Mouse (Mus musculus) liver, embryonic 13.5 days (tissue): Measurements from ENCODE around the gene Hcst. TPM values are rescaled to one million over a fixed set of nuclear protein-coding genes. Genes with fewer than 3 reads are reported as not detected.

Source experiments
- ATAC-seq: fragments of 200-750 bp; cut with Nextera tagmentation; 2 replicates; pipeline ENCODE4 v1.8.0; 2017; ENCODE audit warnings: low read depth, mild to moderate bottlenecking, moderate number of reproducible peaks, moderate library complexity
- DNase-seq: peaks from one replicate; pipeline ENCODE4 v3.0.0; 2022
- H3K27ac ChIP-seq: fragments of 300-500 bp; sonication (generic); 2 replicates; pipeline ENCODE4 v1.5.1; 2015; ENCODE audit warnings: moderate library complexity, mild to moderate bottlenecking, inconsistent platforms
- H3K27me3 ChIP-seq: fragments of 300-500 bp; sonication (generic); 2 replicates; pipeline ENCODE4 v1.6.1; 2015; ENCODE audit warnings: mild to moderate bottlenecking, inconsistent platforms
- H3K36me3 ChIP-seq: fragments of 300-500 bp; sonication (generic); 2 replicates; pipeline ENCODE4 v1.6.1; 2015; ENCODE audit warnings: mild to moderate bottlenecking, inconsistent platforms
- H3K4me1 ChIP-seq: fragments of 300-500 bp; sonication (generic); replicated peaks from 2 replicates; pipeline ENCODE4 v1.6.1; 2015; ENCODE audit warnings: inconsistent platforms
- H3K4me2 ChIP-seq: fragments of 300-500 bp; sonication (generic); 2 replicates; pipeline ENCODE4 v1.6.1; 2015; ENCODE audit warnings: inconsistent platforms, mild to moderate bottlenecking, moderate library complexity
- H3K4me3 ChIP-seq: fragments of 300-500 bp; sonication (generic); replicated peaks from 2 replicates; pipeline ENCODE4 v1.5.1; 2015; ENCODE audit warnings: mild to moderate bottlenecking, inconsistent platforms
- H3K9ac ChIP-seq: fragments of 300-500 bp; sonication (generic); 2 replicates; pipeline ENCODE4 v1.6.1; 2015; ENCODE audit warnings: mild to moderate bottlenecking, inconsistent platforms
- H3K9me3 ChIP-seq: fragments of 300-500 bp; sonication (generic); replicated peaks from 2 replicates; pipeline ENCODE4 v1.6.1; 2016; ENCODE audit warnings: inconsistent platforms
- WGBS: fragments of 180-500 bp; shearing (Covaris S2); methylation state at CpG from one replicate; pipeline ENCODE4 v1.1.7; 2015; ENCODE audit not compliant: insufficient replicate concordance; 5-methylcytosine and 5-hydroxymethylcytosine counted together
- polyA plus RNA-seq: library from polyadenylated mRNA; unstranded; fragments of >200 nt; fragmentation: Nextera tagmentation; extraction: Ambion mirVana; gene quantifications from 2 replicates; pipeline ENCODE4 v1.2.1, GENCODE M21; 2015

The Hcst gene
- polyA plus RNA-seq, 1 experiment from 2014 or later: 4.0 TPM

- no peak for ATAC-seq
- Histone ChIP-seq H3K4me1 (peaks cover 19% of the 10 kb centered on the region), H3K27me3 (peaks cover 60% of the 10 kb centered on the region), H3K27ac (no peak overlapping the region), H3K4me2 (no peak overlapping the region; the same call in 1 of the 2 replicates), H3K9me3 (no peaks in the 10 kb centered on the region), H3K4me3 (peak overlapping the region; percentile 21; the same call in 1 of the 2 replicates), H3K9ac (no peak overlapping the region), H3K36me3 (no peaks in the 10 kb centered on the region)
- no peak for DNase-seq
- WGBS: 18% methylated on average over 25 of the region's 25 CpGs
These were observed 33.7 kb upstream of the Hcst start for GRCm38 (mm10) chr7:30453327-30453726.

- no peak for ATAC-seq
- WGBS: 60% methylated on average over 7 of the region's 7 CpGs
- Histone ChIP-seq H3K4me3 (no peak overlapping the region), H3K4me2 (no peak overlapping the region), H3K9ac (no peak overlapping the region), H3K4me1 (peaks cover 16% of the 10 kb centered on the region), H3K9me3 (peaks cover 4% of the 10 kb centered on the region; the same call in 1 of the 2 replicates), H3K36me3 (no peaks in the 10 kb centered on the region), H3K27me3 (peaks cover 42% of the 10 kb centered on the region), H3K27ac (no peak overlapping the region)
- no peak for DNase-seq
These were observed 30.6 kb upstream of the Hcst start for GRCm38 (mm10) chr7:30450241-30450640.

GRCm38 (mm10) chr7:30444971-30445751 is 25.5 kb upstream of the Hcst start, which contains the start of gene Aplp1:
Gene Aplp1, minus strand, starts transcription at chr7:30445535.
- ATAC-seq (peak; percentile 47), DNase-seq (no peak)
- H3K27ac ChIP-seq: no peak within 1 kb of the TSS
- peaks cover 16% of the 10 kb centered on the region for H3K4me1 ChIP-seq
- H3K9me3 ChIP-seq: peaks cover 4% of the 10 kb centered on the region; the same call in 1 of the 2 replicates
- peak within 1 kb of the TSS; percentile 73 for H3K4me2 ChIP-seq
- WGBS: under 1% methylated on average over 72 of the region's 72 CpGs
- H3K9ac ChIP-seq: peak within 1 kb of the TSS; percentile 50; the same call in 1 of the 2 replicates
- H3K4me3 ChIP-seq: peak within 1 kb of the TSS; percentile 61
- no peaks in the 10 kb centered on the region for H3K36me3 ChIP-seq
- peaks cover 46% of the 10 kb centered on the region for H3K27me3 ChIP-seq

- Histone ChIP-seq H3K27me3 (peaks cover 51% of the 10 kb centered on the region), H3K36me3 (no peaks in the 10 kb centered on the region), H3K4me2 (peak overlapping the region; percentile 73), H3K4me1 (peaks cover 16% of the 10 kb centered on the region), H3K9me3 (peaks cover 4% of the 10 kb centered on the region; the same call in 1 of the 2 replicates), H3K9ac (0 out of 2 replicates have a peak overlapping the region, but pooled peaks have one; percentile 50), H3K4me3 (peak overlapping the region; percentile 61), H3K27ac (no peak overlapping the region)
- 2% methylated on average over 38 of the region's 38 CpGs for WGBS
- DNase-seq (no peak), ATAC-seq (no peak)
These were observed 24.7 kb upstream of the Hcst start for GRCm38 (mm10) chr7:30444154-30444970.

GRCm38 (mm10) chr7:30443696-30444095 is 24.0 kb upstream of the Hcst start:
- 13% methylated on average over 9 of the region's 9 CpGs for WGBS
- DNase-seq: no peak
- peaks cover 4% of the 10 kb centered on the region; the same call in 1 of the 2 replicates for H3K9me3 ChIP-seq
- no peak overlapping the region for H3K27ac ChIP-seq
- H3K27me3 ChIP-seq: peaks cover 55% of the 10 kb centered on the region
- H3K4me3 ChIP-seq: no peak overlapping the region
- H3K36me3 ChIP-seq: no peaks in the 10 kb centered on the region
- peaks cover 16% of the 10 kb centered on the region for H3K4me1 ChIP-seq
- ATAC-seq: no peak
- H3K4me2 ChIP-seq: peak overlapping the region; percentile 73; the same call in 1 of the 2 replicates
- no peak overlapping the region for H3K9ac ChIP-seq

- DNase-seq (no peak), ATAC-seq (no peak)
- Histone ChIP-seq H3K4me2 (no peak overlapping the region), H3K9me3 (no peaks in the 10 kb centered on the region), H3K4me1 (peaks cover 16% of the 10 kb centered on the region), H3K4me3 (no peak overlapping the region), H3K27ac (no peak overlapping the region), H3K9ac (no peak overlapping the region), H3K36me3 (no peaks in the 10 kb centered on the region), H3K27me3 (peaks cover 69% of the 10 kb centered on the region)
- WGBS: 42% methylated on average over 2 of the region's 5 CpGs
These were observed 21.0 kb upstream of the Hcst start for GRCm38 (mm10) chr7:30440697-30441096.

- H3K36me3 ChIP-seq: no peaks in the 10 kb centered on the region
- DNase-seq: no peak
- no peak overlapping the region for H3K4me3 ChIP-seq
- no peak overlapping the region for H3K27ac ChIP-seq
- no peak overlapping the region for H3K4me2 ChIP-seq
- H3K9me3 ChIP-seq: no peaks in the 10 kb centered on the region
- H3K27me3 ChIP-seq: peaks cover 69% of the 10 kb centered on the region
- peaks cover 8% of the 10 kb centered on the region for H3K4me1 ChIP-seq
- 61% methylated on average over 13 of the region's 13 CpGs for WGBS
- no peak for ATAC-seq
- H3K9ac ChIP-seq: no peak overlapping the region
These were observed 20.1 kb upstream of the Hcst start for GRCm38 (mm10) chr7:30439734-30440133.

GRCm38 (mm10) chr7:30436879-30437278 is 17.2 kb upstream of the Hcst start:
- no peak overlapping the region for H3K4me3 ChIP-seq
- H3K9ac ChIP-seq: no peak overlapping the region
- 13% methylated on average over 10 of the region's 10 CpGs for WGBS
- H3K4me1 ChIP-seq: no peaks in the 10 kb centered on the region
- no peak overlapping the region for H3K27ac ChIP-seq
- H3K27me3 ChIP-seq: peaks cover 41% of the 10 kb centered on the region
- DNase-seq: no peak
- no peaks in the 10 kb centered on the region for H3K36me3 ChIP-seq
- ATAC-seq: no peak
- no peaks in the 10 kb centered on the region for H3K9me3 ChIP-seq
- no peak overlapping the region for H3K4me2 ChIP-seq

GRCm38 (mm10) chr7:30435156-30435555 is 15.5 kb upstream of the Hcst start:
- H3K27me3 ChIP-seq: peaks cover 41% of the 10 kb centered on the region

GRCm38 (mm10) chr7:30434701-30435100 is 15.0 kb upstream of the Hcst start:
- Histone ChIP-seq H3K9me3 (no peaks in the 10 kb centered on the region), H3K36me3 (no peaks in the 10 kb centered on the region), H3K4me2 (no peak overlapping the region), H3K27me3 (peaks cover 37% of the 10 kb centered on the region), H3K27ac (no peak overlapping the region), H3K4me3 (no peak overlapping the region), H3K9ac (no peak overlapping the region), H3K4me1 (no peaks in the 10 kb centered on the region)
- DNase-seq (no peak), ATAC-seq (no peak)
- WGBS: 47% methylated on average over 10 of the region's 10 CpGs

More at GRCm38 (mm10) chr7:30435156-30435555, 15.5 kb upstream of the Hcst start:
- H3K9me3 ChIP-seq: no peaks in the 10 kb centered on the region
- no peaks in the 10 kb centered on the region for H3K36me3 ChIP-seq
- DNase-seq: no peak
- ATAC-seq: no peak
- no peak overlapping the region for H3K4me3 ChIP-seq
- no peaks in the 10 kb centered on the region for H3K4me1 ChIP-seq
- no peak overlapping the region for H3K27ac ChIP-seq
- no peak overlapping the region for H3K4me2 ChIP-seq
- no peak overlapping the region for H3K9ac ChIP-seq
- 24% methylated on average over 9 of the region's 9 CpGs for WGBS

- no peak overlapping the region for H3K9ac ChIP-seq
- no peak overlapping the region for H3K4me2 ChIP-seq
- ATAC-seq: no peak
- WGBS: 2% methylated on average over 10 of the region's 10 CpGs
- no peak overlapping the region for H3K27ac ChIP-seq
- DNase-seq: no peak
- H3K4me1 ChIP-seq: no peaks in the 10 kb centered on the region
- no peak overlapping the region for H3K4me3 ChIP-seq
- H3K9me3 ChIP-seq: no peaks in the 10 kb centered on the region
- peaks cover 36% of the 10 kb centered on the region for H3K27me3 ChIP-seq
- H3K36me3 ChIP-seq: no peaks in the 10 kb centered on the region
These were observed 14.6 kb upstream of the Hcst start for GRCm38 (mm10) chr7:30434238-30434637.
